Mouse (Mus musculus): ENCODE measurements around the gene Itga8.

DNA sequence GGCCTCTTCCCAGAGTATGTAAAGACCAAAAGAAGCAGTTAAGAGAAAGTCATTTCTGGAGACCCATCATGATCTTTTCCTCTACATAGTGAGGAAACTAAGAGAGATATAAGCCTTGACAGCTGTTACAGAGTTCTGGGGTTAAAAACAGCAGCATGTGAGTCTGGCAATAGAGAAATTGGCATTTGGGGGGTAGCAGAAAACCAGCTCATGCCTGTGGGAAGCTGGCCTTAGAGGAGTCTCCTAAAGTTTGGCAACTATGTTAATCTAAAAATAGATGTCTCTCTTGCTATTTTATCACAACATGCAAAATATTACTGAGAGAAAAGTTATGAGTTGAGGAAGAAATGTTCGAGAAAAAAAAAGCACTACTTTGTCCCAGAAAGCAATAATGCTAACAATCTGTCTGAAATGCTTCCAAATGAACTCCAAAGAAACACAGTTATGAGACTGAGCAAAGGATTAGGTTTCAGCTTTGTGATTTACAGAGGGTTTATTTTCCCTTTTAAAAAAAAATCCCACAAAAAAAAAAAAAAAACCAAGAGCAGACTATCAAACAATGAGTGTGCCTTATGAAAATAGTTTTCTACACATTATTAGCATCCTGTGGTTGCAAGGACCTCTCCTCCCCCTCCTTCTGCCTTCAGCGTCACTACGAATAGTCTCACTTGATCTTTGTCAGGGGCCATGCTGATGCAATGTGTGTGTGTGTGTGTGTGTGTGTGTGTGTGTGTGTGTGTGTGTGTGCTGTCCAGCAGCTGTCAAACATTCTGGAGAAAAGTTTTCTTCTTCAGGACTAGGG, 88.9 kb downstream of the Itga8 start:
- TF ChIP-seq HCFC1 (IDR thresholded peaks at IDR 0.05; ENCODE audit: borderline replicate concordance, insufficient read depth, low read length) (no peak), MAFK (IDR thresholded peaks at IDR 0.05; ENCODE audit: insufficient read depth, low read depth, low read length) (no peak), ZC3H11A (IDR thresholded peaks at IDR 0.05; ENCODE audit: borderline replicate concordance, low read depth, low read length) (no peak)

Data from ES-E14 (cell line).